Mouse (Mus musculus): ENCODE results near the gene Eya3.

GRCm38 (mm10) chr4:132600465-132600864 is 38.3 kb upstream of the Eya3 start:
- TF ChIP-seq CTCF (IDR thresholded peaks at IDR 0.05; ENCODE audit: low read depth, low read length) (no peak), POLR2A (IDR thresholded peaks at IDR 0.05; ENCODE audit: borderline replicate concordance, low read depth, low read length) (no peak)

Measured in bone marrow macrophage, adult 2 months (primary cell).